Mouse (Mus musculus) layer of hippocampus, postnatal 36 days (tissue): Measurements from ENCODE around the gene Hcn4. TPM values are rescaled to one million over a fixed set of nuclear protein-coding genes. Genes with fewer than 3 reads are reported as not detected.

Experiments used
- total RNA-seq, 2 experiments: library from RNA; stranded (reverse); gene quantifications; 2 replicates each; pipeline ENCODE4 v1.2.3; 2021

Gene Hcn4
- total RNA-seq, 2 experiments from 2014 or later, result 1.8 to 2.1 TPM

Other genes with a start within 250 kb of the Hcn4 start
- 100 to 1,000 TPM; 825 to 896 TPM for gene Nptn, start 241.2 kb upstream of the Hcn4 start, total RNA-seq
- gene Rec114, start 79.4 kb upstream of the Hcn4 start, total RNA-seq, result not detected
- gene Neo1, start 213.0 kb downstream of the Hcn4 start, total RNA-seq, result 10 to 100 TPM; 80.2 to 80.9 TPM